Mouse (Mus musculus) kidney, embryonic 14.5 days (tissue): ENCODE results near the gene Purb. TPM values are rescaled to one million over a fixed set of nuclear protein-coding genes. Genes with fewer than 3 reads are reported as not detected.

Experiments used
- ATAC-seq: fragments of 200-750 bp; cut with Nextera tagmentation; 2 replicates; pipeline ENCODE4 v1.8.0; 2017; ENCODE audit warnings: moderate number of reproducible peaks, mild to moderate bottlenecking, moderate TSS enrichment, moderate library complexity; ENCODE audit not compliant: low FRiP score, low TSS enrichment
- H3K27ac ChIP-seq: fragments of 300-500 bp; sonication (generic); 2 replicates; pipeline ENCODE4 v1.5.1; 2014; ENCODE audit warnings: low read depth, mild to moderate bottlenecking, low read length, moderate library complexity, mixed read lengths
- H3K27me3 ChIP-seq: fragments of 300-500 bp; sonication (generic); 2 replicates; pipeline ENCODE4 v1.6.1; 2014; ENCODE audit warnings: mild to moderate bottlenecking, low read length; ENCODE audit not compliant: control insufficient read depth, insufficient read depth
- H3K36me3 ChIP-seq: fragments of 300-500 bp; sonication (generic); 2 replicates; pipeline ENCODE4 v1.6.1; 2014; ENCODE audit warnings: low read length, mixed read lengths; ENCODE audit not compliant: control insufficient read depth, insufficient read depth
- H3K4me1 ChIP-seq: fragments of 300-500 bp; sonication (generic); 2 replicates; pipeline ENCODE4 v1.6.1; 2014; ENCODE audit warnings: low read length, mixed read lengths; ENCODE audit not compliant: control insufficient read depth, insufficient read depth
- H3K4me2 ChIP-seq: fragments of 300-500 bp; sonication (generic); replicated peaks from 2 replicates; pipeline ENCODE4 v1.6.1; 2014; ENCODE audit warnings: low read depth, mild to moderate bottlenecking, low read length
- H3K4me3 ChIP-seq: fragments of 300-500 bp; sonication (generic); 2 replicates; pipeline ENCODE4 v1.5.1; 2014; ENCODE audit warnings: mild to moderate bottlenecking, low read length
- H3K9ac ChIP-seq: fragments of 300-500 bp; sonication (generic); 2 replicates; pipeline ENCODE4 v1.6.1; 2014; ENCODE audit warnings: low read depth, mild to moderate bottlenecking, low read length, moderate library complexity
- H3K9me3 ChIP-seq: fragments of 300-500 bp; sonication (generic); 2 replicates; pipeline ENCODE4 v1.6.1; 2016; ENCODE audit warnings: low read length; ENCODE audit not compliant: control insufficient read depth
- WGBS: fragments of 180-500 bp; shearing (Covaris S2); extraction: QIAGEN DNeasy Blood & Tissue Kit; methylation state at CpG from one replicate; pipeline ENCODE4 v1.1.7; 2014; 5-methylcytosine and 5-hydroxymethylcytosine counted together
- microRNA-seq: library from miRNA; unstranded; fragments of <30 nt; microRNA quantifications from one replicate; pipeline ENCODE4, GENCODE M21; 2016
- polyA plus RNA-seq: library from polyadenylated mRNA; unstranded; fragments of >200 nt; fragmentation: Nextera tagmentation; extraction: Ambion mirVana; gene quantifications from 2 replicates; pipeline ENCODE4 v1.2.1, GENCODE M21; 2014

Purb gene
- polyA plus RNA-seq, 1 experiment from 2014 or later, result 28.1 TPM

- peaks cover 53% of the 10 kb centered on the region for H3K36me3 ChIP-seq
- WGBS, result 86% methylated on average over 5 of the region's 5 CpGs
- peak overlapping the region; percentile 64; the same call in 1 of the 2 replicates for H3K4me3 ChIP-seq
- no peak overlapping the region; the same call in 1 of the 2 replicates for H3K4me2 ChIP-seq
- no peaks in the 10 kb centered on the region for H3K27me3 ChIP-seq
- no peak for ATAC-seq
- no peak overlapping the region for H3K9ac ChIP-seq
- no peaks in the 10 kb centered on the region; the same call in 1 of the 2 replicates for H3K4me1 ChIP-seq
- H3K27ac ChIP-seq, result no peak overlapping the region
- no peaks in the 10 kb centered on the region for H3K9me3 ChIP-seq
Observed at GRCm38 (mm10) chr11:6418751-6419150, 57.0 kb downstream of the Purb start.

Small RNAs within 50 kb of the gene (microRNA-seq; reads per million reads assigned to microRNA genes)
- gene Gm22123, result not detected

Other genes starting within 250 kb of the Purb start
- gene Npc1l1, start 245.8 kb downstream of the Purb start, polyA plus RNA-seq, result 0.05 and 0.11 TPM in 2 replicates
- gene Ddx56, start 208.1 kb downstream of the Purb start, polyA plus RNA-seq, result 80.7 and 112 TPM in 2 replicates
- gene Tmed4, start 201.0 kb downstream of the Purb start, polyA plus RNA-seq, result 119 and 132 TPM in 2 replicates
- 46.8 and 108 TPM in 2 replicates for gene Ogdh, start 184.3 kb downstream of the Purb start, polyA plus RNA-seq
- gene Zmiz2, start 86.8 kb downstream of the Purb start, polyA plus RNA-seq, result 11.0 and 14.6 TPM in 2 replicates
- 6,047 and 7,558 TPM in 2 replicates for gene Ppia, start 60.5 kb downstream of the Purb start, polyA plus RNA-seq
- 654 and 761 TPM in 2 replicates for gene H2afv, start 31.5 kb downstream of the Purb start, polyA plus RNA-seq
- 0.57 and 0.60 TPM in 2 replicates for gene Myo1g, start 45.0 kb upstream of the Purb start, polyA plus RNA-seq
- gene Ccm2, start 71.0 kb upstream of the Purb start, polyA plus RNA-seq, result 86.4 and 94.4 TPM in 2 replicates
- gene Nacad, start 130.1 kb upstream of the Purb start, polyA plus RNA-seq, result 0.77 and 0.86 TPM in 2 replicates
- 30.6 and 48.9 TPM in 2 replicates for gene Tbrg4, start 150.2 kb upstream of the Purb start, polyA plus RNA-seq
- gene Wap, start 162.7 kb upstream of the Purb start, polyA plus RNA-seq, result not detected in 2 replicates
- 10.4 and 10.6 TPM in 2 replicates for gene Ramp3, start 182.6 kb upstream of the Purb start, polyA plus RNA-seq